Mouse (Mus musculus): Measurements from ENCODE around the gene Urb1. TPM values are rescaled to one million over a fixed set of nuclear protein-coding genes. Genes with fewer than 3 reads are reported as not detected.

The Urb1 gene
- polyA plus RNA-seq, 1 experiment from 2014 or later: 15.4 TPM

GRCm38 (mm10) chr16:90783302-90783701, 26.9 kb downstream of the Urb1 start:
- no peak for ATAC-seq (replicated peaks; ENCODE audit: insufficient number of reproducible peaks, low FRiP score, low TSS enrichment, low read depth)

GRCm38 (mm10) chr16:90779783-90780182, 30.4 kb downstream of the Urb1 start:
- ATAC-seq (replicated peaks; ENCODE audit: insufficient number of reproducible peaks, low FRiP score, low TSS enrichment, low read depth) (no peak), DNase-seq (ENCODE audit: low spot score) (no peak)
- no peak overlapping the region for H3K4me2 ChIP-seq (ENCODE audit: low read depth, low read length)
- no peaks in the 10 kb centered on the region; the same call in 1 of the 2 replicates for H3K36me3 ChIP-seq (replicated peaks; ENCODE audit: control insufficient read depth, insufficient read depth, low read depth, low read length)
- no peak overlapping the region for H3K4me3 ChIP-seq (ENCODE audit: low read depth, low read length)
- H3K27me3 ChIP-seq (ENCODE audit: control insufficient read depth, insufficient read depth, low read length): no peaks in the 10 kb centered on the region
- 75% methylated on average over 11 of the region's 11 CpGs for WGBS
- no peaks in the 10 kb centered on the region for H3K9me3 ChIP-seq (replicated peaks; ENCODE audit: control insufficient read depth, low read length)
- no peak overlapping the region for H3K9ac ChIP-seq (replicated peaks; ENCODE audit: low read length)
- no peaks in the 10 kb centered on the region for H3K4me1 ChIP-seq (ENCODE audit: control insufficient read depth, insufficient read depth, low read length)
- H3K27ac ChIP-seq (replicated peaks; ENCODE audit: low read depth, low read length): no peak overlapping the region

More at GRCm38 (mm10) chr16:90783302-90783701, 26.9 kb downstream of the Urb1 start:
- Histone ChIP-seq H3K9me3 (replicated peaks; ENCODE audit: control insufficient read depth, low read length) (no peaks in the 10 kb centered on the region), H3K4me2 (ENCODE audit: low read depth, low read length) (no peak overlapping the region), H3K4me1 (ENCODE audit: control insufficient read depth, insufficient read depth, low read length) (no peaks in the 10 kb centered on the region), H3K4me3 (ENCODE audit: low read depth, low read length) (no peak overlapping the region), H3K9ac (replicated peaks; ENCODE audit: low read length) (no peak overlapping the region), H3K36me3 (replicated peaks; ENCODE audit: control insufficient read depth, insufficient read depth, low read depth, low read length) (peaks cover 2% of the 10 kb centered on the region), H3K27me3 (ENCODE audit: control insufficient read depth, insufficient read depth, low read length) (no peaks in the 10 kb centered on the region), H3K27ac (replicated peaks; ENCODE audit: low read depth, low read length) (no peak overlapping the region)
- WGBS: 90% methylated on average over 11 of the region's 11 CpGs
- no peak for DNase-seq (ENCODE audit: low spot score)

GRCm38 (mm10) chr16:90775946-90776520, 34.2 kb downstream of the Urb1 start:
- no peak overlapping the region for H3K4me3 ChIP-seq (ENCODE audit: low read depth, low read length)
- no peaks in the 10 kb centered on the region for H3K4me1 ChIP-seq (ENCODE audit: control insufficient read depth, insufficient read depth, low read length)
- ATAC-seq (replicated peaks; ENCODE audit: insufficient number of reproducible peaks, low FRiP score, low TSS enrichment, low read depth) (no peak), DNase-seq (ENCODE audit: low spot score) (no peak)
- peaks cover 10% of the 10 kb centered on the region for H3K36me3 ChIP-seq (replicated peaks; ENCODE audit: control insufficient read depth, insufficient read depth, low read depth, low read length)
- H3K27ac ChIP-seq (replicated peaks; ENCODE audit: low read depth, low read length): no peak overlapping the region
- WGBS: 85% methylated on average over 10 of the region's 10 CpGs
- no peak overlapping the region for H3K9ac ChIP-seq (replicated peaks; ENCODE audit: low read length)
- H3K9me3 ChIP-seq (replicated peaks; ENCODE audit: control insufficient read depth, low read length): no peaks in the 10 kb centered on the region
- no peak overlapping the region for H3K4me2 ChIP-seq (ENCODE audit: low read depth, low read length)
- no peaks in the 10 kb centered on the region for H3K27me3 ChIP-seq (ENCODE audit: control insufficient read depth, insufficient read depth, low read length)

GRCm38 (mm10) chr16:90774646-90775045, 35.6 kb downstream of the Urb1 start:
- Histone ChIP-seq H3K4me1 (ENCODE audit: control insufficient read depth, insufficient read depth, low read length) (no peaks in the 10 kb centered on the region), H3K9ac (replicated peaks; ENCODE audit: low read length) (no peak overlapping the region), H3K4me2 (ENCODE audit: low read depth, low read length) (no peak overlapping the region), H3K36me3 (replicated peaks; ENCODE audit: control insufficient read depth, insufficient read depth, low read depth, low read length) (peaks cover 10% of the 10 kb centered on the region), H3K27me3 (ENCODE audit: control insufficient read depth, insufficient read depth, low read length) (no peaks in the 10 kb centered on the region), H3K4me3 (ENCODE audit: low read depth, low read length) (no peak overlapping the region), H3K9me3 (replicated peaks; ENCODE audit: control insufficient read depth, low read length) (no peaks in the 10 kb centered on the region), H3K27ac (replicated peaks; ENCODE audit: low read depth, low read length) (no peak overlapping the region)
- ATAC-seq (replicated peaks; ENCODE audit: insufficient number of reproducible peaks, low FRiP score, low TSS enrichment, low read depth) (no peak), DNase-seq (ENCODE audit: low spot score) (no peak)
- WGBS: 91% methylated on average over 6 of the region's 6 CpGs

GRCm38 (mm10) chr16:90774216-90774615, 36.0 kb downstream of the Urb1 start:
- H3K27ac ChIP-seq (replicated peaks; ENCODE audit: low read depth, low read length): no peak overlapping the region
- ATAC-seq (replicated peaks; ENCODE audit: insufficient number of reproducible peaks, low FRiP score, low TSS enrichment, low read depth): no peak
- H3K4me3 ChIP-seq (ENCODE audit: low read depth, low read length): no peak overlapping the region
- no peaks in the 10 kb centered on the region for H3K9me3 ChIP-seq (replicated peaks; ENCODE audit: control insufficient read depth, low read length)
- no peaks in the 10 kb centered on the region for H3K27me3 ChIP-seq (ENCODE audit: control insufficient read depth, insufficient read depth, low read length)
- no peaks in the 10 kb centered on the region for H3K4me1 ChIP-seq (ENCODE audit: control insufficient read depth, insufficient read depth, low read length)
- peaks cover 12% of the 10 kb centered on the region for H3K36me3 ChIP-seq (replicated peaks; ENCODE audit: control insufficient read depth, insufficient read depth, low read depth, low read length)
- WGBS: 91% methylated on average over 12 of the region's 12 CpGs
- H3K9ac ChIP-seq (replicated peaks; ENCODE audit: low read length): no peak overlapping the region
- H3K4me2 ChIP-seq (ENCODE audit: low read depth, low read length): no peak overlapping the region
- no peak for DNase-seq (ENCODE audit: low spot score)

- H3K27ac ChIP-seq (replicated peaks; ENCODE audit: low read depth, low read length): no peak overlapping the region
- H3K4me1 ChIP-seq (ENCODE audit: control insufficient read depth, insufficient read depth, low read length): no peaks in the 10 kb centered on the region
- no peak overlapping the region for H3K4me3 ChIP-seq (ENCODE audit: low read depth, low read length)
- H3K9ac ChIP-seq (replicated peaks; ENCODE audit: low read length): no peak overlapping the region
- H3K9me3 ChIP-seq (replicated peaks; ENCODE audit: control insufficient read depth, low read length): no peaks in the 10 kb centered on the region
- DNase-seq (ENCODE audit: low spot score): no peak
- H3K36me3 ChIP-seq (replicated peaks; ENCODE audit: control insufficient read depth, insufficient read depth, low read depth, low read length): peaks cover 9% of the 10 kb centered on the region
- 92% methylated on average over 15 of the region's 15 CpGs for WGBS
- H3K27me3 ChIP-seq (ENCODE audit: control insufficient read depth, insufficient read depth, low read length): no peaks in the 10 kb centered on the region
- ATAC-seq (replicated peaks; ENCODE audit: insufficient number of reproducible peaks, low FRiP score, low TSS enrichment, low read depth): no peak
- no peak overlapping the region for H3K4me2 ChIP-seq (ENCODE audit: low read depth, low read length)
These were observed 43.2 kb downstream of the Urb1 start for GRCm38 (mm10) chr16:90766919-90767454.

GRCm38 (mm10) chr16:90765195-90765877, 44.9 kb downstream of the Urb1 start:
- no peak overlapping the region for H3K27ac ChIP-seq (replicated peaks; ENCODE audit: low read depth, low read length)
- 90% methylated on average over 9 of the region's 9 CpGs for WGBS
- H3K36me3 ChIP-seq (replicated peaks; ENCODE audit: control insufficient read depth, insufficient read depth, low read depth, low read length): peaks cover 8% of the 10 kb centered on the region
- no peaks in the 10 kb centered on the region for H3K9me3 ChIP-seq (replicated peaks; ENCODE audit: control insufficient read depth, low read length)
- DNase-seq (ENCODE audit: low spot score): no peak
- no peak for ATAC-seq (replicated peaks; ENCODE audit: insufficient number of reproducible peaks, low FRiP score, low TSS enrichment, low read depth)
- no peak overlapping the region for H3K4me2 ChIP-seq (ENCODE audit: low read depth, low read length)
- H3K9ac ChIP-seq (replicated peaks; ENCODE audit: low read length): no peak overlapping the region
- H3K27me3 ChIP-seq (ENCODE audit: control insufficient read depth, insufficient read depth, low read length): no peaks in the 10 kb centered on the region
- H3K4me1 ChIP-seq (ENCODE audit: control insufficient read depth, insufficient read depth, low read length): no peaks in the 10 kb centered on the region
- H3K4me3 ChIP-seq (ENCODE audit: low read depth, low read length): no peak overlapping the region

- Histone ChIP-seq H3K27ac (replicated peaks; ENCODE audit: low read depth, low read length) (no peak overlapping the region), H3K9me3 (replicated peaks; ENCODE audit: control insufficient read depth, low read length) (no peaks in the 10 kb centered on the region), H3K36me3 (replicated peaks; ENCODE audit: control insufficient read depth, insufficient read depth, low read depth, low read length) (no peaks in the 10 kb centered on the region; the same call in none of the 2 replicates), H3K4me3 (ENCODE audit: low read depth, low read length) (no peak overlapping the region), H3K4me2 (ENCODE audit: low read depth, low read length) (no peak overlapping the region), H3K4me1 (ENCODE audit: control insufficient read depth, insufficient read depth, low read length) (no peaks in the 10 kb centered on the region), H3K27me3 (ENCODE audit: control insufficient read depth, insufficient read depth, low read length) (no peaks in the 10 kb centered on the region), H3K9ac (replicated peaks; ENCODE audit: low read length) (no peak overlapping the region)
- DNase-seq (ENCODE audit: low spot score) (no peak), ATAC-seq (replicated peaks; ENCODE audit: insufficient number of reproducible peaks, low FRiP score, low TSS enrichment, low read depth) (no peak)
- 76% methylated on average over 4 of the region's 4 CpGs for WGBS
These were observed 49.7 kb downstream of the Urb1 start for GRCm38 (mm10) chr16:90760515-90760914.
